Mouse (Mus musculus): ENCODE results near the gene Nelfcd. TPM values are rescaled to one million over a fixed set of nuclear protein-coding genes. Genes with fewer than 3 reads are reported as not detected.
A peak's percentile ranks its signal among the peaks of the same experiment; 100 is the strongest.

Nelfcd gene
- total RNA-seq, 1 experiment from 2014 or later: 43.4 TPM

DNA sequence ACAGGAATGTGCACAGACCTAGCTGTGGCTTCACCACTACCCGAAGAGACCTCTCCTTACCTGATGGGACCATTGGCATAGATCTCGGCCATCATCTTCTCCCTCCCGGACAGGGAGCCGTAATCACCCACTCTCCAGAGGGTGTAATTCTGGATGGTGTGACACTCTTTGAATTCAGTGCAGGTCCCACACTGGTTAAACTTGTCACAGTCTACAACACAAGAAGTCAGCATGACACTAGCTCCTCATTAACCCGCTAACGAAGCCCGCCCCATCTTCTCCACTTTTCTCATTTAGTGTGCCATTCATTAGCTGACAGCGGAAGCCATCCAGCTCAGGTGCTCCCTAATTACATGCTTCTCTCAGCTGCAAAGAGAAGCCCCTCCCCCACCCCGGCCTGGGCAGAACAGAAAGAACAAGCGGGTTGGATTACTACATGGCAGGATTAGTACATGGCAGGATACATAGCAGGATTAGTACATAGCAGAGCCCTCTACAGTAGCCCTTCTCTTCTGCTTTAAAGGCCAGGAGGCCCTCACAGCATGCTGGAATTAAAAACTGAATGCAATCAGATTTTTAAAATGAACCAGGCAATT is 13.5 kb downstream of the Nelfcd start:
- no peak for ATAC-seq (replicated peaks in 1 of 2; ENCODE audit: insufficient read depth in 1 of 2, low FRiP score in 2 of 2, low TSS enrichment in 1 of 2, low read depth in 1 of 2, poor library complexity in 2 of 2, severe bottlenecking in 2 of 2)

DNA sequence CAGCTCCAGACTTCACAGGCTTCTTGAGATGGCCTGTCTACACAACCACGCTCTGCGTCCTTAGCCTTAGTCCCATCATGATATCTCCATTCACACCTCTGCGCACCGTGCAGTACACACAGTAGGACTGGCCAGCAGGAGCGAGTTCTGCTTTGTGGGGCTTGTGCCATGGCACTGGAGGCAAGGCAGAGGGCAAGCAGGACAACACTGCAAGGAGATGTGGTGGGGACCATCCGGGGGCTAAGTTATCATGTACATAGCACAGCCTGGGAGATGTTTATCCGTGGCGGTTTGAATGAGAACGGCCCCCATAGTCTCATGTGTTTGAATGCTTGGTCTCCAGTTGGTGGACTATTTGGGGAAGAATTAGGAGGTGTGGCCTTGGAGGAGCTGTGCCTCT is 19.3 kb downstream of the Nelfcd start:
- no peak for ATAC-seq (replicated peaks in 1 of 2; ENCODE audit: insufficient read depth in 1 of 2, low FRiP score in 2 of 2, low TSS enrichment in 1 of 2, low read depth in 1 of 2, poor library complexity in 2 of 2, severe bottlenecking in 2 of 2)

DNA sequence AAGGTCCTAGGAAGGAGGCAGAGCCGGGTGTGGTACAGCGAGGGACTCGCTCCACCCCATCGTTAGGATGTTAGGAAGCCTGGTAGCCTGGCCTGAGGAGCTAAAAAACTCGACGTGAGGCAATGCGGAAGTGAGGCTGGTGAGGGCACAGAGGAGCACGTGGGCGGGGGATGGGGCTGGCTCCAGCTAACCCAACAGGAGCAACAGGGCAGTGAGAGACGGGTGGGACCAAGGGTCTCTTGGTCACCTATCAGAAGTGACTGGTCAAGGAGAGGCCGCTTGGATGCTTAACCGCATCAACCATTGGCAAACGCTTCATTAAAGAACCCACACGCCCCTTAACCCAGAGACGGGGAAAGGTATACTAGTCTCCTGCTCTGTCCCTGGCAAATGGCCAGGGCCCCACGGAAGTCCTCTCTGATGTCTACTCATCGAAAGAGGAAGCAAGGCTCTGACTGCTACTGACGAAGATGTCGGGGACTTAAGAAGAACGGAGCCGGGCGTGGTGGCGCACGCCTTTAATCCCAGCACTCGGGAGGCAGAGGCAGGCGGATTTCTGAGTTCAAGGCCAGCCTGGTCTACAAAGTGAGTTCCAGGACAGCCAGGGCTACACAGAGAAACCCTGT is 20.6 kb downstream of the Nelfcd start:
- peak in 1 of 2 experiments; percentile 31; a peak in 1 of 4 replicates for ATAC-seq (replicated peaks in 1 of 2; ENCODE audit: insufficient read depth in 1 of 2, low FRiP score in 2 of 2, low TSS enrichment in 1 of 2, low read depth in 1 of 2, poor library complexity in 2 of 2, severe bottlenecking in 2 of 2)

DNA sequence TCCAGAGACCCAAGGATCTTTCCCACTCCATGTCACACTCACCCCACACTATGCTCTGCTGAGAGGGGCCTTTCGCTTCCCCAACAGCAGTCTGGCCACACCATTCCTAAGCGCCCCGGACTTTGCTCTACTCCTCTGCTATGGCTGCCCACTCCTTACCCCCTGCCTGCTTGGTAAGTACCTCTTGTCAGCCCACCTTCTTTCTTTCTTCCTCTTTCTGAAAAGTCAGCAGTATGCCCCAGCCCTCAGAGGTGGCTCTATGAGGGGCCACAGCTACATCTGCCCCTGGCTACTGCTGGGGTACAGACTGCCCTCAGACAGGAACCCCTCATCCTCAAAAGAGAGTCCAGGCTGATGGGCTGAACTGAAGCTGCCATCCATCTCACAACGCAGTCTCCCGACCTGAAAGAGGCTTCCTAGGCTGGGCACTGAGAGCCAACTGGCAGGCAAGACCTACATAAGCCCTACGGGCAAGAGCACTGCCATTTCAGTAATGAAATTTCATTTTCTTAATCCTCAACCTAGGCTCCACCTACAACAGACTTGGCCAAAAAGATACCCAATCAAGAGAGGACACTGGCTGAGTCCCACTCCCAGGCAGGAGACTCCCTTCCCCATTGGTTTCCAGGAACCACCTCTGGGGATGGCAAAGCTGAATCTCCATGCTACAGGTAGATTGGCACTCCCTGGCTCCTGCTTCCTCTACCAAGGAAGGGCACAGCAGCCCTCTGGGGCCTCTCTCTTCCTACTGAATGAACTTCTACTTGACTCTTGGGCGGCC is 21.5 kb downstream of the Nelfcd start:
- peak in 1 of 2 experiments; percentile 4; a peak in 1 of 4 replicates for ATAC-seq (replicated peaks in 1 of 2; ENCODE audit: insufficient read depth in 1 of 2, low FRiP score in 2 of 2, low TSS enrichment in 1 of 2, low read depth in 1 of 2, poor library complexity in 2 of 2, severe bottlenecking in 2 of 2)

DNA sequence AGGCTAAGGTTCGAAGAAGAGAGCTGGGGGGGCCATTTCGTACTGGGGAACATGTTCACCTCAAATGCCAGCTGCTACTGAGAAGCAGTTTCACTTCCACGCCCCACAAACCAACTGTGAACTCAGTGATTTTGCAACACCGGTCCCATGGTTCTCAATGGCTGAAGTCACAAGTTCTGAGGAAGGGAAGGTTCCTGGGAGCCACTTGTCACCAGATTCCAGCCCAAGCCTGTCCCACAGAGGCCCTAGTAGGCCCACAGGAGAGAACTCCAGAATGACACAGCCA is 22.0 kb downstream of the Nelfcd start:
- ATAC-seq (replicated peaks in 1 of 2; ENCODE audit: insufficient read depth in 1 of 2, low FRiP score in 2 of 2, low TSS enrichment in 1 of 2, low read depth in 1 of 2, poor library complexity in 2 of 2, severe bottlenecking in 2 of 2): peak; percentile 31 to 38

DNA sequence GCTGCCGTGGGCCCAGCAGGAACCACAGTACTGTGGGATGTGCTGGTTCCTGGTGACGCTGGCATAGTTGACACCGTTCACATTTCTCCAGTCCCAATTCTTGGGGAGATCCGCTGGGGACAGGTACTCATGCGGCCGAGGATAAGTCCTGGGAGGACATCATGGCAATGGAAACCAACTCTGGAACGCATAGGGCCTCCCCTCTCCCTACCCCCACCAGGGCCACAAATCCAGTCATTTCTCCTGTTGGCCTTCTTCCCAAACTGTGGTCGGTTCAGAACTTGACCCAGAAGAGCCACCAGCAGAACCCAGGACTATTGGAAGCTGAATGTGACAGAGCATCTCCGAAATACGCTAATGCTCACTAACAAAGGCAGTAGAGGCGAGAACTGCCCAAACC is 22.6 kb downstream of the Nelfcd start:
- ATAC-seq (replicated peaks in 1 of 2; ENCODE audit: insufficient read depth in 1 of 2, low FRiP score in 2 of 2, low TSS enrichment in 1 of 2, low read depth in 1 of 2, poor library complexity in 2 of 2, severe bottlenecking in 2 of 2): no peak

DNA sequence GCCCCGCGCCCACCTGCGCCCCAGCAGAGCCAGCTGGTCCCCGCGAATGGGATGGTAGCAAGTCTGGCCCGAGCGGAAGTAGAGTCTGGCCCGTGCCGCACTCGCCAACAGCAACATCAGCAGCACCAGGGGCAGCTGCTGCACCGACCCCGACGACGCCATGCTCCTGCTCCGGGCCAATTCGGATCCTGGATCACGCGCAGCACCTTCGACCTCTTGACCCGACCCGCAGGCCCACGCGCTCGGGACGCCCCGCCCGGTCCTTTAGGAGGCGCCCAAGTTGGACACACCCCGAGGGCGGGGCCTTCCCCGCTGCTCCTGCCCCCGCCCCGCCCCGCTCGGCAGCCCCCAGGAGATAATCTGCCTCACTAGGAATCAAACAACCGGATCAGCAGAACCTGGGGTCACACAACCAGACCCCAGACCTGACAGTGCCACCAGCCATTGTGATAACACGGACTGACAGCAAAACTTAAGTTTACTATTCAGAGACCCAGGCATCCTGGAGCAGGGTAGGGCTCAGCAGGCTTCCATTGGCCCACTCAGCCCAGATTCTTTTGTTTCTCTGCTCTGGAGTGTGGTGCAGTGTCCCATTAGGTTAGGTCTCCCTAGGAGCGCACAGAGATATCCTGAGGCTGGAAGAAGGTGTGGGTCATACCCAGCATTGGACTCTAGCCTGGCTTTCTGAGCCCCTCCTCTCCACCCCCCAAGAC is 23.3 kb downstream of the Nelfcd start, which contains the start of gene Ctsz:
TSS of gene Ctsz (minus strand) at position 303 of the 713 bp plus-strand sequence.
- peak; percentile 44 to 50 for ATAC-seq (replicated peaks in 1 of 2; ENCODE audit: insufficient read depth in 1 of 2, low FRiP score in 2 of 2, low TSS enrichment in 1 of 2, low read depth in 1 of 2, poor library complexity in 2 of 2, severe bottlenecking in 2 of 2)

DNA sequence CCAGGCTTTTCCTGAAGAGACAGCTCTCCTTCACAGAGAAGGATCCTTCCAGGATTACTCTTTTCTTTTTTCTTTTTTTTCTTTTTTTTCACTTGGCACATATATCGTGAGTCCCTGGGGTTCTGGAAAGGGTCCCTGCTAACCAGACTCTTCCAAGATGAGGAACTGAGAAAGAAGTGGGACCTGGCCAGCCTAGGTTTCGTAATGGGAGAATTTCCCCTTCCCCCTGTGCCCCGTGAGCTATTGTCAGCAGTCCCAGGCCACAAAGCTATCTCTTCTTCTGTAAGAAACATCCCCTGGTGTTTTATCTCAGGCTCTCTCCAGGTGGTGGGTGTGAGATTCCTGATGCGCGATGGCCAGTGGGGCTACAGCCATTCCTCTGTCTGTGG is 23.8 kb downstream of the Nelfcd start:
- peak; percentile 19 to 25; a peak in 2 of 4 replicates for ATAC-seq (replicated peaks in 1 of 2; ENCODE audit: insufficient read depth in 1 of 2, low FRiP score in 2 of 2, low TSS enrichment in 1 of 2, low read depth in 1 of 2, poor library complexity in 2 of 2, severe bottlenecking in 2 of 2)

DNA sequence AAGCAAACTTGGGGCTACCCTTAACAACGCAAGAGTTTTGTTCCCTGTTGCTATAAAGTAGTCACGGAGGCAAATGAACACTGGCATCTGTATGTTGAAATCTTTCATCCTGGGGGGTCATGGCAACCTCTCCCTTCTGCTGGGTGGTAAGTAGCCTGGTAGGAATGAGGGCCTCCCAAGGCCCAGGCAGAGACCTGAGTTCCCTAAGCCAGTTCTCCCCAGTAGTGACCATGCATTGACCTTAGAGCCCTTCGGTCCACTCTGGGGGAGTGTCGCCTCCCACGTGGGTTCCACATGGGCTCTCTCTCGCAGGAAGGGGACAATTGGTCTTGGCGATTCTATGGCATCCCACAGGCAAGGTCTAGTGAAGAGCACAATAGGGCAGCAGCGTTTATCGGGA is 24.4 kb downstream of the Nelfcd start:
- ATAC-seq (replicated peaks in 1 of 2; ENCODE audit: insufficient read depth in 1 of 2, low FRiP score in 2 of 2, low TSS enrichment in 1 of 2, low read depth in 1 of 2, poor library complexity in 2 of 2, severe bottlenecking in 2 of 2): no peak

DNA sequence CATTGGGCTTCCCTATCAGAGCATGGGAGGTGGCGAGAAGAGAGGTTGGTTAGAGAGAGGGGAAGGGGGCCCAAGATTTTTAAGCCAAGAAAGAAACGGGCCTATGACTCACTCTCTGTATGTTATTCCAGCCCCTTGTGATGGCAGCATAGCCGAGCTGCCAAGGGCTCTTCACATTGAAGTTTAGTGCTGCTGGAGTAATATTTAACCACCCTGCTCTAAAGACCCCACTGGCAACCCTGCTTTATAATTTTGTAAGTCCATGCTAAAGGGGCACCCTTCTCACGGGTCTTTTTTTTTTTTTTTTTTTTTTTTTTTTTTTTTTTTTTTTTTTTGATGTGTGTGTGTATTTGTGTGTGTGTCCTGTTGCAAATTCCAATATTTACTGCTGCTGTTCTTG is 26.3 kb downstream of the Nelfcd start:
- no peak for ATAC-seq (replicated peaks in 1 of 2; ENCODE audit: insufficient read depth in 1 of 2, low FRiP score in 2 of 2, low TSS enrichment in 1 of 2, low read depth in 1 of 2, poor library complexity in 2 of 2, severe bottlenecking in 2 of 2)

DNA sequence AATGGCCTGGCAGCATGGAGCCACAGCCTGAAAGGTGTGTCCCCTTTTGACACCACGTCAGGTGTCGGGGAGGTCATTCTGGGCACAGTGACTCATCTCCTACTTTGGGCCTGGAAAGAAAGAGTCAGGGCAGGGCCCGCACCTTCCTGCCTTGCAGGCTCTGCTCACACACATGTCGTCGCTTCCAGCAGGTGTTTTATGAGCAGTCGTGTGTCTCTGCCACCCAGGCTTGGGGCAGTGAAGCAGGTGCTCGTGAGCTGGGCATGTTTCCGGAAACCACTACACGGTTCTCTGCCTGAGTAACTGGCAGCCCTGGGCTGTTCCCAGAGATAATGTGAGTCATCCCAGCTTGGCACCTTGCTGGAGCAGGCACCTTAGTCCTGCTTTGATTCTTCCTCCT is 26.9 kb downstream of the Nelfcd start:
- ATAC-seq (replicated peaks in 1 of 2; ENCODE audit: insufficient read depth in 1 of 2, low FRiP score in 2 of 2, low TSS enrichment in 1 of 2, low read depth in 1 of 2, poor library complexity in 2 of 2, severe bottlenecking in 2 of 2): no peak

DNA sequence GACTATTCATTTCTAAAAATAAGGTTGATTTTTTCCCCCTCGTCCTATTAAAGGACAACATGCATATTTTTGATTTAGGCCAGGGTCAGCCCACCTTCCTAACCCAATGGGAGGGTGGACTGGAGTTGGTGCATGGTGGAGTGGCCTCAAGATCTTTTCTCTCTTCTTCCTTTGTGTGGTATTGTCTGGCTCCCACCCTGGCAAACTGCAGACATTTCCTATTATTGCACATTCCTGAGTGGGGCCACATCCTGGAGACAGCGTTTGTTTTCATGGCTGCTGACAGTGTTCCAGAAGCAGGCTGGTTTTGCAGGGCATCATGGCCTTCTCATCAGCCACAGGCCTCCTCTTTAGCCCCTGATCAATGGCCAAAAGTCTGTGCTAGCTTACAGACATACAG is 27.4 kb downstream of the Nelfcd start:
- no peak for ATAC-seq (replicated peaks in 1 of 2; ENCODE audit: insufficient read depth in 1 of 2, low FRiP score in 2 of 2, low TSS enrichment in 1 of 2, low read depth in 1 of 2, poor library complexity in 2 of 2, severe bottlenecking in 2 of 2)

DNA sequence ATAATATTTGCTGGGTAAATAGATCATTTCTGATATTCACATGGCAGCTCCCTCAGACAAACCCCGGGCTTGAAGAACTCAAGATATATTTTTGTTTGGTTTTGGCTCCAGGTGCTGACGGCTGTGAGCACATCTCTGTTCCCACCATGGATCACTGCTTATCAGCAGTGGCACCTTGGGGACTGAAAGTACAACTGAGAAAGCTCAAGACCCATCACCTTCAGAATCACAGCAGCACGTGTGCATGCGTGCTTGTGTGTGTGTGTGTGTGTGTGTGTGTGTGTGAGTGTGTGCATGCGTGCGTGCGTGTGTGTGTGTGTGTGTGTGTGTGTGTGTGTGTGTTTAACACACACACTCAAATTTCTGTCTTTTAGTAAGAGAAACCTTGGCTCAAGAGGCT is 28.8 kb downstream of the Nelfcd start:
- no peak for ATAC-seq (replicated peaks in 1 of 2; ENCODE audit: insufficient read depth in 1 of 2, low FRiP score in 2 of 2, low TSS enrichment in 1 of 2, low read depth in 1 of 2, poor library complexity in 2 of 2, severe bottlenecking in 2 of 2)

DNA sequence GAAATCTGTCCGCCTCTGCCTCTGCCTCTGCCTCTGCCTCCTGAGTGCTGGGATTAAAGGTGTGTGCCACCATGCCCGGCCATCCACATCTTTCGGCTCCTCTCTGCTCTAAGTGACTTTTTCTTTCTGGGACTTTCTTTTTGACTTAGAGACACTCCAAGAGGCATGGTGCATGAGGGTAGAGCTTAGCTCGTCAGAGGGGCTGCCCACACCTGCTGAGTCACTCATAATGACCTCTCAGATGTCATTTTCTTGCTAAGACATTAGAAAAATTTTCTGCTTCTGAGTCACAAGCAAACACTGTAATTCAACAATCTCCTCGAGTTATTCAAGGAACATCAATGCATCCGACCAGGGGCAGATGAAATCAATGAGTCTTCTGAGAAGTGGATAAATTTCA is 29.4 kb downstream of the Nelfcd start:
- no peak for ATAC-seq (replicated peaks in 1 of 2; ENCODE audit: insufficient read depth in 1 of 2, low FRiP score in 2 of 2, low TSS enrichment in 1 of 2, low read depth in 1 of 2, poor library complexity in 2 of 2, severe bottlenecking in 2 of 2)

DNA sequence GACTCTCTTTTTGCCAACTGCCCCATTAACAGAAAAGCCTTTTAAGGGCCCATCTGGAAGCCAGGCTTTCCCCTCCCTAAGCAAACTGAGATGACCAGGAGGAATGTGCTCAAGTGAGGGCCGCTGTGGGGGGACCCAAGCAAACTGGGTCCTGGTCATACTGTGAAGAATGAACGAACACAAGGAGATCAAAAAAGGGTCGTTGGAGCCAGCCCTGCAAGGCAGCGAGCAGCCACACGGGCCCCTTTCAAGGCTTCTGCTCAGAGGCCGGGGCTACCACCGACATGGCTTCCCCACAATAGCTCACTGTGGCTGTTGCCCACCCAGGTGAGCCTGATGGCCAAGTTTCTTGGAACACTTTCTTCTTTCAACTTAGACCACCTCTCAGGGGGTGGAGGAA is 30.9 kb downstream of the Nelfcd start:
- ATAC-seq (replicated peaks in 1 of 2; ENCODE audit: insufficient read depth in 1 of 2, low FRiP score in 2 of 2, low TSS enrichment in 1 of 2, low read depth in 1 of 2, poor library complexity in 2 of 2, severe bottlenecking in 2 of 2): no peak

DNA sequence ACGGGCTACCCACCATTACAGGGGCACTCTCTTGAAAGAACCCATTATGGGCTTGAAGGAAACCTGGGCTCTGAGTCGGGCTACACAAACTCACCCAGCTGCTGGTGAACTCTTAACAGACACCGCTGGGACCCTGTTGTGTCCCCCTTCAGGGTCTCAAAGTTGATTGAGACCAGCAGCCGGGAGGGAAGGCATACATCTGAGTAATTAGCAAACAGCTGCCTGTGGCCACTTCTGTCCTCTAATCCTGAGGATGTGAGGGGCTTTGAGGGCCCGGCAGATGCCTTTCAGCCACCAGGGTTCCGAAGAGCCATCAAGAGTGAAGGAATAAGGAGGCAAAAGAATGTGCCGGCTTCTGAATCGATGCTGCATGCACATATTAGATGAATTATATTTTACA is 31.3 kb downstream of the Nelfcd start:
- ATAC-seq (replicated peaks in 1 of 2; ENCODE audit: insufficient read depth in 1 of 2, low FRiP score in 2 of 2, low TSS enrichment in 1 of 2, low read depth in 1 of 2, poor library complexity in 2 of 2, severe bottlenecking in 2 of 2): no peak

DNA sequence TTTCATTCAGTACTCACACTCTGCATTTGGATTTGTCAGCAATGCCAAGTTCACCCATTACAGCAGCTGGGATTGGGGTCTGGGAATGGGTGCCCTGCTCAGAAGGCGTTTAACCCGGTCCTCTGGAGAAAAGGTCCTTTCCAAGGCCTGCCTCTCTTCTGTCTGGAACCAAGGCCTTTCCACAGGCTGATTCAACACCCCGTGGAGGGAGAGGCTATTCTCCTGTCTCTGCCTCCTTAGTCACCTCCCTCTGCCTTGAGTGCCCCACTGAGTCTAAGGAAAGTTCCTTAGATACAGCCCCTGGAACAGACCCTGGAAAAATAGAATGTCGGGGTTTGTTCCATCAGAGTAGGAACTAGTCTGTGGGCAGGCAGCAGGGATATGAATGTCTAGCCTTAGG is 32.8 kb downstream of the Nelfcd start:
- ATAC-seq (replicated peaks in 1 of 2; ENCODE audit: insufficient read depth in 1 of 2, low FRiP score in 2 of 2, low TSS enrichment in 1 of 2, low read depth in 1 of 2, poor library complexity in 2 of 2, severe bottlenecking in 2 of 2): no peak

DNA sequence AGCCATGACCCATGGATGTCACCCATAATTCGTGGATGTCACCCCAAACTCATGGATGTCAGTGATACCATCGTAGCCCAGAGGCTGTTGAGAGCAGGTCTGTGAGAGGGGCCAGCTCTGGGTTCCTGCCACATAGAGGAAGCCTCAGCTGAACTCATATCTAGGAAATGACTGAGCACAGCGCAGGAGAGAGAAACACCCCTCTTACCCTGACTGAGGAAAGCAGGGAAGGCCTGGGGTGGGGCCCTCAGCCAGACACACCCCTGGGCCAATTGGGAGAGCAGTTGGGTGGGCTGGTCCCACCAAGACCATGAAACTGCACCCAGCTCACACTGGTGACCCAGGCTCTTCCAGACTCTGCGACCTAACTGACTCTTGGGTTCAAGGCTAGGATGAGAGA is 34.7 kb downstream of the Nelfcd start, which contains the start of gene Tubb1:
TSS of gene Tubb1 (plus strand) at position 343 of the 400 bp plus-strand sequence.
- ATAC-seq (replicated peaks in 1 of 2; ENCODE audit: insufficient read depth in 1 of 2, low FRiP score in 2 of 2, low TSS enrichment in 1 of 2, low read depth in 1 of 2, poor library complexity in 2 of 2, severe bottlenecking in 2 of 2): peak; percentile 47 to 77; a peak in 3 of 4 replicates

Measured in hematopoietic stem cell, adult 5-6 weeks (primary cell).